Mouse (Mus musculus) stomach, embryonic 15.5 days (tissue): ENCODE data around the gene Zswim1. TPM values are rescaled to one million over a fixed set of nuclear protein-coding genes. Genes with fewer than 3 reads are reported as not detected.
"Not testable (repeated sequence)": the region's sequence is repeated elsewhere in the genome, so short reads cannot be mapped to it uniquely, and the experiment has no call there.

Experiments
- ATAC-seq: fragments of 200-750 bp; cut with Nextera tagmentation; 2 replicates; pipeline ENCODE4 v1.8.0; 2017; ENCODE audit warnings: low read depth, moderate number of reproducible peaks, moderate TSS enrichment; ENCODE audit not compliant: insufficient read depth, low FRiP score
- H3K27ac ChIP-seq: fragments of 300-500 bp; sonication (generic); 2 replicates; pipeline ENCODE4 v1.5.1; 2015; ENCODE audit warnings: mild to moderate bottlenecking, inconsistent platforms
- H3K27me3 ChIP-seq: fragments of 300-500 bp; sonication (generic); replicated peaks from 2 replicates; pipeline ENCODE4 v1.6.1; 2015; ENCODE audit warnings: inconsistent platforms
- H3K36me3 ChIP-seq: fragments of 300-500 bp; sonication (generic); 2 replicates; pipeline ENCODE4 v1.6.1; 2015; ENCODE audit warnings: inconsistent platforms
- H3K4me1 ChIP-seq: fragments of 300-500 bp; sonication (generic); 2 replicates; pipeline ENCODE4 v1.6.1; 2015; ENCODE audit warnings: inconsistent platforms
- H3K4me2 ChIP-seq: fragments of 300-500 bp; sonication (generic); 2 replicates; pipeline ENCODE4 v1.6.1; 2015; ENCODE audit warnings: mild to moderate bottlenecking, inconsistent platforms
- H3K4me3 ChIP-seq: fragments of 300-500 bp; sonication (generic); replicated peaks from 2 replicates; pipeline ENCODE4 v1.5.1; 2015; ENCODE audit warnings: inconsistent platforms
- H3K9ac ChIP-seq: fragments of 300-500 bp; sonication (generic); 2 replicates; pipeline ENCODE4 v1.6.1; 2015; ENCODE audit warnings: inconsistent platforms
- H3K9me3 ChIP-seq: fragments of 300-500 bp; sonication (generic); 2 replicates; pipeline ENCODE4 v1.6.1; 2016; ENCODE audit warnings: inconsistent platforms
- WGBS: fragments of 180-500 bp; shearing (Covaris S2); methylation state at CpG from one replicate; pipeline ENCODE4 v1.1.7; 2015; 5-methylcytosine and 5-hydroxymethylcytosine counted together
- polyA plus RNA-seq: library from polyadenylated mRNA; unstranded; fragments of >200 nt; fragmentation: Nextera tagmentation; extraction: Ambion mirVana; gene quantifications from 2 replicates; pipeline ENCODE4 v1.2.1, GENCODE M21; 2015

The Zswim1 gene
- polyA plus RNA-seq, 1 experiment from 2014 or later, result 13.1 TPM

DNA sequence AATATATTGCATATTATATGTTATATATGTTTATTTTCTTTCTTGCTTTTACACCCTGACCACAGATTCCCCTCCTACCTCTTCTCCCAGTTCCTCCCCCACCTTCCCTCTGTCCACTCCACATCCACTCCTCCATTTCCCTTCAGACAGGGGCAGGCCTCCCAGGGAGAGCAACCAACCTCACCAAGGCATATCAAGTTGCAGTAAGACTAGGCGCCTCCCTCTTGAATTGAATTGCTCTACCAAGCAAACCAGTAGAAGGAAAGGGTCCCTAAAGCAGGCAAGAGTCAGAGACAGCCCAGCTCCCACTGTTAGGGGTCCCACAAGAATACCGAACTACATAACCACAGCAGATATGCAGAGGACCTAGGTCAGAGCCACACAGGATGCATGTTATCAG is 36.7 kb downstream of the Zswim1 start:
- Histone ChIP-seq H3K27ac (no peak overlapping the region), H3K27me3 (peaks cover 12% of the 10 kb centered on the region), H3K36me3 (no peaks in the 10 kb centered on the region), H3K9me3 (no peaks in the 10 kb centered on the region), H3K4me3 (no peak overlapping the region), H3K4me1 (peaks cover 48% of the 10 kb centered on the region), H3K4me2 (no peak overlapping the region), H3K9ac (no peak overlapping the region)
- no peak for ATAC-seq
- 54% methylated on average over 2 of the region's 2 CpGs for WGBS

DNA sequence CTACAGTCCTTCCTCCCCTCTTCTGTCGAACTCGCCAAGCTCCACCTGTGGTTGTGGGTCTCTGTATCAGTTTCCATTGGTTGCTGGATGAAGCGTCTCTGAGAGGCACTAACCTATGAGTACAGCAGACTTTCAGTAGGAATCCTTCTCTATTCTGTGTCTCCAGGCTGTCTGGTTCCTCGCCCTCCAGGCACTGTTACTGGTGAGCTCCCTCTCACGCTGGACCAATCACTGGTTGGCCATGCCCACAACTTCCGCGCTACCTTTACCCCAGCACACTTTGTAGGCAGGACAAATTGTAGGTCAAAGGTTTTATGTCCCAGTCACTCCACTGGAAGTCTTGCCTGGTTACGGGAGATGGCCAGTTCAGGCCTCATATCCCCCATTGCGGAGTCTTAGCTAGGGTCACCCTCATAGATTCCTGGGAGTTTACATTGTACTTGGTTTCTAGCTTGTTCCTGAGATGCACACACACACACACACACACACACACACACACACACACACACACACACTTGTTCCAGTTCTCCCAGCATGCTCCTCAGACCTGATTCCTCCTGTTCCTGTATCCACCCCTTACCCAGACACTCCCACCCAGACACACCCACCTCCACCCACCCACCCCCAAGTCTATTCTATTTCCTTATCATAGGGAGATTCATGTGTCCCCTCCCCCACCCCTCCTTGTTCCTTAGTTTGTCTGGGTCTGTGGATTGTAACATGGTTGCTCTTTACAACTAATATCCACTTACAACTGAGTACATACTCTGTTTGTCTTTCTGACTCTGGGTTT is 37.4 kb downstream of the Zswim1 start:
- Histone ChIP-seq H3K9ac (no peak overlapping the region), H3K9me3 (no peaks in the 10 kb centered on the region), H3K27ac (no peak overlapping the region), H3K27me3 (peaks cover 12% of the 10 kb centered on the region), H3K4me3 (no peak overlapping the region), H3K4me2 (no peak overlapping the region), H3K36me3 (no peaks in the 10 kb centered on the region), H3K4me1 (peaks cover 51% of the 10 kb centered on the region)
- no peak for ATAC-seq
- 60% methylated on average over 9 of the region's 9 CpGs for WGBS

DNA sequence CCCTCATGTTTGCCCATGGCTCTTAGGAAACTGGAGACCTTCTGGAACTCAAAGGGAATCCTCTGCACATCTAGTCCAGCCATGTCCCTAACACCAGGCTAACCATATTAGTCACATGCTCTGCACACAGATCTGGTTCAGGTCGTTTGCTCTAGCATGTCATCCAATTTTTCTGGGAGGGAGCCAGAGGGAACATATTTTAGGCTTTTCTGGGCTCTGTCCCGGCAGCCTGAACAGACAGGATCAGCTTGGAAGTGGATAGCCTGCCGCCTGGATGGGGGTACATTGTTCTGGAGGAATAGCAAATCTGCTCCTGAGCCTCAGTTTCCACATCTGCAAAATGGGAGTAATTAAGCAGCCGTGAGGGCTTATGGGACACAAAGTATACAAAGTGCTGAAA is 38.6 kb downstream of the Zswim1 start:
- H3K9ac ChIP-seq, result no peak overlapping the region
- no peaks in the 10 kb centered on the region for H3K9me3 ChIP-seq
- ATAC-seq, result no peak
- no peaks in the 10 kb centered on the region for H3K36me3 ChIP-seq
- no peak overlapping the region for H3K4me3 ChIP-seq
- H3K4me1 ChIP-seq, result peaks cover 50% of the 10 kb centered on the region
- H3K4me2 ChIP-seq, result no peak overlapping the region
- H3K27ac ChIP-seq, result no peak overlapping the region; the same call in 1 of the 2 replicates
- peaks cover 12% of the 10 kb centered on the region for H3K27me3 ChIP-seq
- 56% methylated on average over 4 of the region's 4 CpGs for WGBS

DNA sequence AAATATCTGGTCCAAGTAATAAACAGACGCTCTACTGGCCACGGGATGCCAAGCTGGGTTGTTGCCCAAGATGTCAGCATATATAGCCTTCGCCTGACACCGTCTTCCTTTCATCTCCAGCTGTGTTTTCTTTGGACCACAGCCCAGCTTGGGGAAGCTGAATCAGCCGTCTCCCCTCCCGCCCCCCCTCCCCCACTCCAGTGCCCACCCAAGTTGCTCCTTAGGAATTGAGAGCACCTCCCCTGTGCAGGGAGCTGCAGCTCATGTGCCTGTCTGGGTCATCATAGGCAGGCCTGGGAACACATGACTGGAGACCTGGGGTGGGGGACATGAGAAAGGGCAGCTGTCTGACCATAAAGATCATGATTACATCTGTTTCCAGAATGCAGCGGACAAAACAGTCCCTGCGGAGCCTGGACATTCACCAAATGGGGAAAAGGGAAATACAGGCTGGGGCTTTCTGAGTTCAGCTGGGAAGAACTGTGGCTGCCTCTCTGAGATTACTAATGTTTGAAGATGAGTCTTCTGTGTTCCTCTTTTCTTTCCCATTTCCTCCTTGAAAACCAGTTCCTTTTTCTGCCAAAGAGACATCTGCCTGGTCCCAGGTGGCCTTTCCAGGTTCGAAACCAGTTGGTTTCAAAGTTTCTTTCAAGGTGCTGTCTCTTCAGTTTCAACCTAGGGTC is 39.8 kb downstream of the Zswim1 start:
- 19% methylated on average over 9 of the region's 9 CpGs for WGBS
- Histone ChIP-seq H3K4me3 (no peak overlapping the region), H3K27ac (peak overlapping the region; percentile 84), H3K4me2 (peak overlapping the region; percentile 0; the same call in 1 of the 2 replicates), H3K27me3 (peaks cover 5% of the 10 kb centered on the region), H3K36me3 (no peaks in the 10 kb centered on the region), H3K9me3 (no peaks in the 10 kb centered on the region), H3K4me1 (peaks cover 45% of the 10 kb centered on the region), H3K9ac (no peak overlapping the region)
- ATAC-seq, result peak; percentile 67

DNA sequence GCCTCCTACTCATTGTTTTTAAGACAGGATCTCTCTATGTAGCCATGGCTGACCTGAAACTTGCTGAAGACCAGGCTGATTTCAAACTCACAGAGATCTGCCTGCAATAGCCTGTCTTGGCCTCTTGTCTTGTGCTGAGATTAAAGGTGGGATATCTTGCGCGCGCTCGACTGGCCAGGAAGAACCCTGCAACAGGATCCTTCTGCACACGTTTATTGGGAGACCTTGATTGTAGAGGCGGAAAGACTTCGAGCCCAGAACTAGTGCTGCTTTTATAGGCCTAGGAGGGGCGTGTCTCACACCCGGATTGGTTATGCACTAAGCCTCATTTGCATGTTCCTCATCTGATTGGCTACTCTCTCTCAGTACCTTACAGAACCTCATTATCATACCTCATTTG is 40.9 kb downstream of the Zswim1 start:
- H3K27ac ChIP-seq, result not testable (repeated sequence)
- 90% methylated on average over 7 of the region's 9 CpGs for WGBS

DNA sequence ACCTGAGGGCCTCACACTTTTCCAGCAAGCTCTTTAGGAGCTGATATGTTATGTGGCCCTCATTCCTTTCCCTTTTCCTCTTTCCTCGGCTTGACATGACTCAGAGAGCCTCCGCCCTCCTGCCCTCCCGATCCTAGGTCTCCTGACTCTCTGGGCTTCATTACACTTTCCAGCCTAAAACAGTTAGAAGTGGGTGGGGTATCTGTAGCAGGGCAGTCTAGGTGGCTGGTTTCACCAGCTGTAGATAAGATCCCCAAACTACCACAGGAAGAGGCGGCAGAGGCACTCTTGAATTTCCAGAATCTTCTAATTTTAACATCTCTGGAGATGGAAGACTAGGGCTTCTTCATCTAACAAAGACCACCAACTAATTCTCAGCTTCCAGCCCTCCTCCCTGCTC is 42.1 kb downstream of the Zswim1 start:
- 55% methylated on average over 4 of the region's 4 CpGs for WGBS
- H3K9me3 ChIP-seq, result no peaks in the 10 kb centered on the region

More for the DNA sequence above, 40.9 kb downstream of the Zswim1 start:
- H3K27me3 ChIP-seq, H3K9ac ChIP-seq, H3K36me3 ChIP-seq, H3K4me3 ChIP-seq, ATAC-seq, H3K9me3 ChIP-seq, H3K4me2 ChIP-seq: not testable (repeated sequence)
- H3K4me1 ChIP-seq, result peaks cover 37% of the 10 kb centered on the region

DNA sequence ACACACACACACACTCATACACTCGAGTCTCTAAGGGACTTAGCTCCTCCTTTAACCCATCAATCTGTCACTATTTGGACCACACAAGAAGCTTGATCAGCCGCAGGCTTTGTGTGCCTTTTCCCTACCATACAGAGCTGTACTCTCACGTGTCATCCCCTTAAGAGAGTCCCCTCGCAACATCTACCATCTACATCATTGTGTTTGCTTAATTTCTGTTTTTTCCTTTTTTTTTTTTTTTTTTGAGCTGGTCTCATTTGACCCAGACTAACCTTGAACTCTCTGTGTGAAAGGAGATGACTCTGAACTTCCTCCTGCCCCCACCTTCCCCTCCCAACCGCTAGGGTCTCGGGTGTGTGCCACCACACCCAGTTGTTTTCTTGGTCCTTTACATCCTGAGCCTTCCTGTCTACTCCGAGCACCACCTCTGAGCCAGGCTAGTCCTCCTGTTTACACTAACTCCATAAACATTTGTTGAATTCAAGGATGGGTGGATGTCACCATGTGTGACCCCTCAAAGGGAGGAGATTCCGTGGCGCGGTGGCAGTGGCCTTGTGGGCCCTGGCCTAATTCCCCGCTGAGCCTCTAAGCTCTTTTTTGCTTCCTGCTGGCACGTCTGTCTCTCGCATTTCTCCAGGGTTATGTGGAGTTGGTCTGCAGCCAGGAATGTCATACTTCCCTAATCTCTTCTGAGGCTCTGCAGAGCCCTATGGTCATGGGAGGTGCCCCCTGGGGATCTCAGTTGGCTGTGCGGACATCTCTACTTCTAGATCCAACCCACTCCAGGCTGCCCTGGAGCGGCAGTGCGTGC is 44.5 kb downstream of the Zswim1 start:
- Histone ChIP-seq H3K9me3 (no peaks in the 10 kb centered on the region), H3K4me2 (no peak overlapping the region), H3K4me3 (no peak overlapping the region), H3K9ac (no peak overlapping the region), H3K36me3 (no peaks in the 10 kb centered on the region), H3K4me1 (peaks cover 19% of the 10 kb centered on the region), H3K27ac (peak overlapping the region; percentile 68), H3K27me3 (no peaks in the 10 kb centered on the region)
- 29% methylated on average over 16 of the region's 16 CpGs for WGBS
- ATAC-seq, result peak; percentile 56

More for the DNA sequence above, 42.1 kb downstream of the Zswim1 start:
- ATAC-seq, result no peak
- Histone ChIP-seq H3K36me3 (no peaks in the 10 kb centered on the region), H3K27me3 (no peaks in the 10 kb centered on the region), H3K4me1 (peaks cover 32% of the 10 kb centered on the region), H3K9ac (no peak overlapping the region), H3K4me3 (no peak overlapping the region), H3K27ac (no peak overlapping the region), H3K4me2 (no peak overlapping the region)

DNA sequence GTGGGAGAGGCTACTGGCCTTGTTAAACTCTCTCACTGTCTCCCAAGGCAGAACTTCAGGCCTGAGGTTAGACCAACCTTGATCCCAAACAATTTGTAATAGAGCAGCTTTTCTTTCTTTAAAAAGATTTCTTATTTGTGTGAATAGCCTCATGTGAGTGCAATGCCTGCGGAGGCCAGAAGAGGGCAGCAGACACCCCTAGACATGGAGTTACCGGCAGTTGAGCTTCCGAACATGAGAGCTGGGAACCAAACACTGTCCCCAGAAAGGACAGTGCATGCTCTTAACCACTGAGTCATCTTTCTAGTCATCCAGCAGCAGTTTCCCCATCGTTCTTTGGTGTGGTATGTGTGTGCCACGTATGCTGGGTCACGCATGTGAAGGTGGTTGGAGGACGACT is 45.1 kb downstream of the Zswim1 start:
- ATAC-seq, result no peak
- 93% methylated on average over 7 of the region's 7 CpGs for WGBS
- no peak overlapping the region for H3K9ac ChIP-seq
- H3K4me2 ChIP-seq, result no peak overlapping the region
- H3K4me3 ChIP-seq, result no peak overlapping the region
- no peaks in the 10 kb centered on the region for H3K36me3 ChIP-seq
- H3K9me3 ChIP-seq, result no peaks in the 10 kb centered on the region
- peak overlapping the region; percentile 68 for H3K27ac ChIP-seq
- H3K27me3 ChIP-seq, result no peaks in the 10 kb centered on the region
- peaks cover 15% of the 10 kb centered on the region for H3K4me1 ChIP-seq

DNA sequence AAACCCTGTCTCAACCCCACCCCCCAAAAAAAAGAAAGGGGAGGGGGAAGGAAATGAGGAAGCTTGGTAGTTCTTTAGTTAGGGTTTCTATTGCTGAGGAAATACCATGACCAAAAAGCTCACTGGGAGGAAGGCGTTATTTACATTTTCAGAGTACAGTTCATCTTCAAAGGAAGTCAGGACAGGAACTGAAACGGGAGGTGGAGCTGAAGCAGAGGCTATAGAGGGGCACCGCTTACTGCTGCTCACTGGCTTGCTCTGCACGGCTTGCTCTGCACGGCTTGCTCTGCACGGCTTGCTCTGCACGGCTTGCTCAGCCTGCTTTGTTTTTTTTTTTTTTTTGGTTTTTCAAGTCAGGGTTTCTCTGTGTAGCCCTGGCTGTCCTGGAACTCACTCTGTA is 46.0 kb downstream of the Zswim1 start:
- H3K27me3 ChIP-seq, result no peaks in the 10 kb centered on the region
- 56% methylated on average over 7 of the region's 7 CpGs for WGBS
- H3K4me3 ChIP-seq, result no peak overlapping the region
- ATAC-seq, result no peak
- H3K36me3 ChIP-seq, result no peaks in the 10 kb centered on the region
- peaks cover 12% of the 10 kb centered on the region for H3K4me1 ChIP-seq
- no peak overlapping the region for H3K4me2 ChIP-seq
- no peaks in the 10 kb centered on the region for H3K9me3 ChIP-seq
- no peak overlapping the region for H3K9ac ChIP-seq
- no peak overlapping the region for H3K27ac ChIP-seq

DNA sequence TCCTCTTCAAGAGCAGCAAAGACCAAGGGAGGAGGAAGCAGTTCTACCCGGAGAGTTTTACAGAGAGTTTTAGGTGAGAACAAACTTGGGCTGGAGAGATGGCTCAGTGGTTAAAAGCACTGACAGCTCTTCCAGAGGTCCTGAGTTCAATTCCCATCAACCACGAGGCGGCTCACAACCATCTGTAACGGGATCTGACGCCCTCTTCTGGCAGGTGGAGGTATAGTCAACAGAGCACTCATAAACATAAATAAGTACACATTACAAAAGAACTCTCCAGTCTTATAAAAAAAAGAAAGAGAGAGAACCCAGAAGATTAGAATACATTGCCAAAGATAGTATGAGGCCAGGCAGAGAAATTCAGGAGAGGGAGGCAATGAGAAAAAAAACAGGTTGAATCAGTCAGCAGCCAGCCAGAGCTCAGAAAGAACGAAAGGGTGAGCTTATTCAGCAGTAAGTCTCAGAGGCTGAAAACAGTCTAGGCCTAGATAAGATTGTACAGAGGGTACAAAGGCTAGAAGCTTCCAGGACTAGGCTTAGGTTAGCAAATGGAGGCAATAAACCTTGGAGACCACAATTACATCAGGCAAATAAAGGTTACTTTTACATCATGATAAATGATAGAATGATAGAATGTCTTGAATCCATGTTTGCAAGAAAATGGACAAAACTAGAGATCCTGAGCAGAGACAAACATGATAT is 49.3 kb downstream of the Zswim1 start:
- WGBS, result 52% methylated on average over 6 of the region's 6 CpGs
- no peak overlapping the region for H3K4me2 ChIP-seq
- H3K9ac ChIP-seq, result no peak overlapping the region
- no peak for ATAC-seq
- peaks cover 22% of the 10 kb centered on the region for H3K4me1 ChIP-seq
- H3K27ac ChIP-seq, result no peak overlapping the region
- H3K4me3 ChIP-seq, result no peak overlapping the region
- H3K36me3 ChIP-seq, result no peaks in the 10 kb centered on the region
- H3K27me3 ChIP-seq, result no peaks in the 10 kb centered on the region
- no peaks in the 10 kb centered on the region for H3K9me3 ChIP-seq

DNA sequence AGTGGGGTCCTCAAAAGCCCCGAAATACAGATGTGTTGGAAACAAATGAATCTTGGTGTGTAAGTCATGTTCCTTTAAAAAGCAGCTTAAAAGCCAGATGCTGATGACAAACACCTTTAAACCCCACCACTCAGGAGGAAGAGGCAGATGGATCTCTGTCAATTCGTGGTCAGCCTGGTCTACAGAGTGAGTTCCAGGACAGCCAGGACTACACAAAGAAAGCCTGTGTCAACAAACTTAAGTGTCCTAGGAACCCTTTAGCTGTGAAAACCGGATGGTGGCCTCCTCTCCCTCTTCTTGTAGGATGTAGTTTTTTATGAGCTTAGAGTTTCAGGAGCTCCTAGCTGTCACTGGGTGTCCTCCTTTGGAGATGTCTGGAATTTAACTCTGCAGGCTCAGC is 51.1 kb downstream of the Zswim1 start:
- Histone ChIP-seq H3K36me3 (no peaks in the 10 kb centered on the region), H3K9ac (no peak overlapping the region), H3K9me3 (no peaks in the 10 kb centered on the region), H3K4me3 (no peak overlapping the region), H3K4me2 (no peak overlapping the region), H3K27me3 (no peaks in the 10 kb centered on the region), H3K4me1 (peaks cover 17% of the 10 kb centered on the region), H3K27ac (peak overlapping the region; percentile 67; the same call in 1 of the 2 replicates)
- ATAC-seq, result no peak
- 46% methylated on average over 3 of the region's 3 CpGs for WGBS
